Mouse (Mus musculus) heart, embryonic 14.5 days (tissue): ENCODE measurements around the gene Tdrd3. TPM values are rescaled to one million over a fixed set of nuclear protein-coding genes. Genes with fewer than 3 reads are reported as not detected.

Source experiments
- ATAC-seq: fragments of 200-750 bp; cut with Nextera tagmentation; 2 replicates; pipeline ENCODE4 v1.8.0; 2017; ENCODE audit warnings: low read depth, moderate TSS enrichment; ENCODE audit not compliant: insufficient number of reproducible peaks, insufficient read depth, low FRiP score
- H3K27ac ChIP-seq, 2 experiments: fragments of 200-500 bp in 1 of 2; fragments of 300-500 bp in 1 of 2; sonication (generic) in 1 of 2; replicated peaks in 1 of 2; 2 replicates each; pipeline ENCODE4 v1.5.1; 2012 to 2014; ENCODE audit warnings: low read depth in 2 of 2, low read length in 2 of 2, control low read depth in 1 of 2, mild to moderate bottlenecking in 1 of 2, mixed read lengths in 1 of 2; ENCODE audit not compliant: control insufficient read depth in 1 of 2, insufficient read depth in 1 of 2
- H3K27me3 ChIP-seq: fragments of 300-500 bp; sonication (generic); 2 replicates; pipeline ENCODE4 v1.6.1; 2014; ENCODE audit warnings: mild to moderate bottlenecking, low read length, control low read depth; ENCODE audit not compliant: control insufficient read depth, insufficient read depth
- H3K36me3 ChIP-seq: fragments of 300-500 bp; sonication (generic); 2 replicates; pipeline ENCODE4 v1.6.1; 2014; ENCODE audit warnings: mild to moderate bottlenecking, control low read depth, low read length, mixed read lengths; ENCODE audit not compliant: control insufficient read depth, insufficient read depth
- H3K4me1 ChIP-seq, 2 experiments: fragments of 200-500 bp in 1 of 2; fragments of 300-500 bp in 1 of 2; sonication (generic) in 1 of 2; 2 replicates each; pipeline ENCODE4 v1.6.1; 2012 to 2014; ENCODE audit warnings: low read length in 2 of 2, control low read depth in 1 of 2, mixed read lengths in 1 of 2; ENCODE audit not compliant: control insufficient read depth in 2 of 2, insufficient read depth in 2 of 2
- H3K4me2 ChIP-seq: fragments of 300-500 bp; sonication (generic); 2 replicates; pipeline ENCODE4 v1.6.1; 2014; ENCODE audit warnings: mild to moderate bottlenecking, low read length
- H3K4me3 ChIP-seq, 2 experiments: fragments of 200-500 bp in 1 of 2; fragments of 300-500 bp in 1 of 2; sonication (generic) in 1 of 2; 2 replicates each; pipeline ENCODE4 v1.5.1; 2012 to 2014; ENCODE audit warnings: low read length in 2 of 2, mild to moderate bottlenecking in 2 of 2, control low read depth in 1 of 2, low read depth in 1 of 2, moderate library complexity in 1 of 2; ENCODE audit not compliant: control insufficient read depth in 1 of 2, insufficient read depth in 1 of 2
- H3K9ac ChIP-seq: fragments of 300-500 bp; sonication (generic); 2 replicates; pipeline ENCODE4 v1.6.1; 2014; ENCODE audit warnings: mild to moderate bottlenecking, low read length
- H3K9me3 ChIP-seq: fragments of 300-500 bp; sonication (generic); 2 replicates; pipeline ENCODE4 v1.6.1; 2016; ENCODE audit warnings: low read length, control low read depth; ENCODE audit not compliant: control insufficient read depth
- WGBS: fragments of 180-500 bp; shearing (Covaris S2); extraction: QIAGEN DNeasy Blood & Tissue Kit; methylation state at CpG from one replicate; pipeline ENCODE4 v1.1.7; 2014; 5-methylcytosine and 5-hydroxymethylcytosine counted together
- polyA plus RNA-seq: library from polyadenylated mRNA; unstranded; fragments of >200 nt; fragmentation: Nextera tagmentation; extraction: Ambion mirVana; gene quantifications from 2 replicates; pipeline ENCODE4 v1.2.1, GENCODE M21; 2014

Gene Tdrd3
- polyA plus RNA-seq, 1 experiment from 2014 or later = 24.2 TPM

- WGBS = 80% methylated on average over 10 of the region's 10 CpGs
- no peak overlapping the region for H3K4me3 ChIP-seq
- H3K27ac ChIP-seq = no peak overlapping the region
- H3K36me3 ChIP-seq = peaks cover 33% of the 10 kb centered on the region
- H3K4me2 ChIP-seq = no peak overlapping the region
- H3K4me1 ChIP-seq = no peaks in the 10 kb centered on the region
- no peaks in the 10 kb centered on the region for H3K9me3 ChIP-seq
- no peak overlapping the region for H3K9ac ChIP-seq
- ATAC-seq = no peak
- H3K27me3 ChIP-seq = no peaks in the 10 kb centered on the region
These were observed 59.4 kb downstream of the Tdrd3 start for GRCm38 (mm10) chr14:87475721-87476359.

GRCm38 (mm10) chr14:87478339-87478951, 62.0 kb downstream of the Tdrd3 start:
- Histone ChIP-seq H3K27me3 (no peaks in the 10 kb centered on the region), H3K27ac (peak overlapping the region in 1 of 2 experiments; percentile 20; a peak in 1 of 4 replicates), H3K4me2 (no peak overlapping the region), H3K9me3 (no peaks in the 10 kb centered on the region), H3K4me1 (no peaks in the 10 kb centered on the region), H3K4me3 (no peak overlapping the region), H3K36me3 (peaks cover 42% of the 10 kb centered on the region), H3K9ac (no peak overlapping the region)
- WGBS = 32% methylated on average over 2 of the region's 3 CpGs
- ATAC-seq = no peak

GRCm38 (mm10) chr14:87485888-87486287, 69.4 kb downstream of the Tdrd3 start:
- no peaks in the 10 kb centered on the region for H3K4me1 ChIP-seq
- no peak for ATAC-seq
- no peak overlapping the region for H3K4me3 ChIP-seq
- H3K27me3 ChIP-seq = no peaks in the 10 kb centered on the region
- H3K4me2 ChIP-seq = no peak overlapping the region
- no peaks in the 10 kb centered on the region for H3K9me3 ChIP-seq
- peaks cover 45% of the 10 kb centered on the region for H3K36me3 ChIP-seq
- 82% methylated on average over 3 of the region's 3 CpGs for WGBS
- no peak overlapping the region for H3K9ac ChIP-seq
- no peak overlapping the region for H3K27ac ChIP-seq

- 94% methylated on average over 11 of the region's 11 CpGs for WGBS
- Histone ChIP-seq H3K4me2 (no peak overlapping the region), H3K9ac (no peak overlapping the region), H3K36me3 (no peaks in the 10 kb centered on the region), H3K4me3 (no peak overlapping the region), H3K27me3 (no peaks in the 10 kb centered on the region), H3K4me1 (no peaks in the 10 kb centered on the region), H3K27ac (no peak overlapping the region), H3K9me3 (no peaks in the 10 kb centered on the region)
- no peak for ATAC-seq
These were observed 81.6 kb downstream of the Tdrd3 start for GRCm38 (mm10) chr14:87497955-87498594.

GRCm38 (mm10) chr14:87505924-87506323, 89.5 kb downstream of the Tdrd3 start:
- Histone ChIP-seq H3K9me3 (no peaks in the 10 kb centered on the region), H3K4me3 (no peak overlapping the region), H3K4me1 (no peaks in the 10 kb centered on the region), H3K27me3 (no peaks in the 10 kb centered on the region), H3K36me3 (peaks cover 27% of the 10 kb centered on the region), H3K27ac (no peak overlapping the region), H3K9ac (no peak overlapping the region), H3K4me2 (no peak overlapping the region)
- whole genome bisulfite sequencing = 80% methylated on average over 8 of the region's 8 CpGs
- no peak for ATAC-seq

- WGBS = 83% methylated on average over 3 of the region's 3 CpGs
These were observed 98.8 kb downstream of the Tdrd3 start for GRCm38 (mm10) chr14:87515281-87515680.

GRCm38 (mm10) chr14:87517381-87517780, 100.9 kb downstream of the Tdrd3 start:
- no peak overlapping the region for H3K27ac ChIP-seq
- H3K4me3 ChIP-seq = no peak overlapping the region
- no peak overlapping the region for H3K4me2 ChIP-seq
- no peak overlapping the region for H3K9ac ChIP-seq
- H3K4me1 ChIP-seq = no peaks in the 10 kb centered on the region
- ATAC-seq = no peak
- H3K27me3 ChIP-seq = no peaks in the 10 kb centered on the region
- peaks cover 11% of the 10 kb centered on the region; the same call in 1 of the 2 replicates for H3K36me3 ChIP-seq
- H3K9me3 ChIP-seq = no peaks in the 10 kb centered on the region
- WGBS = 88% methylated on average over 4 of the region's 4 CpGs

More at GRCm38 (mm10) chr14:87515281-87515680, 98.8 kb downstream of the Tdrd3 start:
- Histone ChIP-seq H3K9ac (no peak overlapping the region), H3K4me3 (no peak overlapping the region), H3K4me1 (no peaks in the 10 kb centered on the region), H3K9me3 (no peaks in the 10 kb centered on the region), H3K27ac (no peak overlapping the region), H3K4me2 (no peak overlapping the region), H3K36me3 (peaks cover 14% of the 10 kb centered on the region; the same call in 1 of the 2 replicates), H3K27me3 (no peaks in the 10 kb centered on the region)
- no peak for ATAC-seq
